Mouse (Mus musculus) midbrain, embryonic 13.5 days (tissue): ENCODE measurements around the gene Slc22a23. TPM values are rescaled to one million over a fixed set of nuclear protein-coding genes. Genes with fewer than 3 reads are reported as not detected.
A peak's percentile ranks its signal among the peaks of the same experiment; 100 is the strongest.

Experiments used
- ATAC-seq: fragments of 200-750 bp; cut with Nextera tagmentation; 2 replicates; pipeline ENCODE4 v1.8.0; 2017; ENCODE audit warnings: mild to moderate bottlenecking, moderate TSS enrichment, moderate library complexity
- H3K27ac ChIP-seq: fragments of 300-500 bp; sonication (generic); 2 replicates; pipeline ENCODE4 v1.5.1; 2015; ENCODE audit warnings: inconsistent platforms, mild to moderate bottlenecking, moderate library complexity
- H3K27me3 ChIP-seq: fragments of 300-500 bp; sonication (generic); 2 replicates; pipeline ENCODE4 v1.6.1; 2015; ENCODE audit warnings: mild to moderate bottlenecking, inconsistent platforms
- H3K36me3 ChIP-seq: fragments of 300-500 bp; sonication (generic); 2 replicates; pipeline ENCODE4 v1.6.1; 2015; ENCODE audit warnings: mild to moderate bottlenecking, inconsistent platforms
- H3K4me1 ChIP-seq: fragments of 300-500 bp; sonication (generic); replicated peaks from 2 replicates; pipeline ENCODE4 v1.6.1; 2015; ENCODE audit warnings: inconsistent platforms
- H3K4me2 ChIP-seq: fragments of 300-500 bp; sonication (generic); replicated peaks from 2 replicates; pipeline ENCODE4 v1.6.1; 2015; ENCODE audit warnings: moderate library complexity, mild to moderate bottlenecking, inconsistent platforms
- H3K4me3 ChIP-seq: fragments of 300-500 bp; sonication (generic); replicated peaks from 2 replicates; pipeline ENCODE4 v1.5.1; 2015; ENCODE audit warnings: mild to moderate bottlenecking, inconsistent platforms
- H3K9ac ChIP-seq: fragments of 300-500 bp; sonication (generic); replicated peaks from 2 replicates; pipeline ENCODE4 v1.6.1; 2015; ENCODE audit warnings: mild to moderate bottlenecking, inconsistent platforms
- H3K9me3 ChIP-seq: fragments of 300-500 bp; sonication (generic); 2 replicates; pipeline ENCODE4 v1.6.1; 2016; ENCODE audit warnings: mild to moderate bottlenecking, inconsistent platforms
- WGBS: fragments of 180-500 bp; shearing (Covaris S2); methylation state at CpG from one replicate; pipeline ENCODE4 v1.1.7; 2015; 5-methylcytosine and 5-hydroxymethylcytosine counted together
- polyA plus RNA-seq: library from polyadenylated mRNA; unstranded; fragments of >200 nt; fragmentation: Nextera tagmentation; extraction: Ambion mirVana; gene quantifications from 2 replicates; pipeline ENCODE4 v1.2.1, GENCODE M21; 2015

The Slc22a23 gene
- polyA plus RNA-seq, 1 experiment from 2014 or later = 15.3 TPM

DNA sequence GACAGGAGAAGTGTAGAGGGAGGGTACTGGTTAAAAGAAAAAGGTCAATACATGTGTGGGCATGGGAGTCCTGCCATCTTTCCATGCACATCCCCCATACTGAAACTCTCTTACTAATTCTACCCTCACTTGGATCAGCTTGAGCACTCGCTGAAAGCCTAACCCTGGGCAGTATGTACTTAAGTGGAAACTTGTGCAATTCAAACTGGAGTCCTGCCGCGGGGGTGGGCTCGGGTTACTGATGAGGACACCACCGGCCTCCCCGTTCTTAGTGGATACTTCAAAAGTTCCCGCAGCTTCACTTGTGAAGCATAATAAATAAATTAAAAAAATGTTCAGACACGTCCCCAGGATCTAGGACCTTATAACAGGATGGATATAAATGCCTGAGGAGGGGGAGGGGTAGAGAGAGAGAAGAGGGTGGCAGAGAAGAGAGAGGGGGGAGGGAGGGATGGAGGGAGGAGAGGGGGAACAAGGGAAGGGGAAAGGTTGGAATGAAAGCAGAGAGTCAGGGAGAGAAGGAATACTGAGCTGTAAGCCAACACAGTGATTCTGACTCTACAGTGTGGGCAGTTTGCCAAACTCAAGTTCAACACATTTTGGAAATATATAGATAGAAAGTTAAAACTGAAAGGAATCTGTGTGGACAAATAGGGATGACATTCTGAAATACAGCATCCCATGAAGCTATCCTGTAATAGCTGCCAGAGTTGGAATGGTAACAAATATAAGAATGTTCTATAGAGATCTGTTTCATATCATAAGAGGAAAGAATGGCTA is 72.5 kb downstream of the Slc22a23 start:
- ATAC-seq = peak; percentile 31; the same call in 1 of the 2 replicates
- H3K27me3 ChIP-seq = no peaks in the 10 kb centered on the region
- H3K27ac ChIP-seq = peak overlapping the region; percentile 58
- peaks cover 45% of the 10 kb centered on the region for H3K4me1 ChIP-seq
- H3K36me3 ChIP-seq = peaks cover 19% of the 10 kb centered on the region
- no peak overlapping the region for H3K9ac ChIP-seq
- H3K9me3 ChIP-seq = no peaks in the 10 kb centered on the region
- 40% methylated on average over 8 of the region's 8 CpGs for WGBS
- no peak overlapping the region for H3K4me2 ChIP-seq
- H3K4me3 ChIP-seq = no peak overlapping the region

DNA sequence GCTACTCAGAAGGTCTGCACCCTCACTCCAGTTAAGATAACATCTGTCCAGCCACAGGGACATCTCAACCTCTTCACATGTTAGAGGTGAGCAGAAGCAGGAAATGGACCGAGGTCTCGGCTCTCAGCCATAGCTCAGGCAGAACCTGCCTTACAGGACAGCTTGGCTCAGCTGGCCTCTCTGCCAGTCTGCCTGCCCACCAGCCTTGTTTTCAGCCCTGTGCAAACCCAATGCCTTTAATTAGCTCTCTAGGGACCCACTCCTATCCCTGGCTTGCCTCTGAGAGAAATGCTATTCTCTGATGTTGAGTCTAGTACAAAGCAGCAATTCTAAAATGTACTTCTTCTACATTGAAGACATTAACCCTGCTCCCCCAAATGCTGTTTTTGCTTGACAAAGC is 73.3 kb downstream of the Slc22a23 start:
- Histone ChIP-seq H3K4me3 (no peak overlapping the region), H3K4me1 (peaks cover 51% of the 10 kb centered on the region), H3K4me2 (no peak overlapping the region), H3K36me3 (peaks cover 12% of the 10 kb centered on the region), H3K9ac (no peak overlapping the region), H3K27ac (peak overlapping the region; percentile 58), H3K27me3 (no peaks in the 10 kb centered on the region), H3K9me3 (no peaks in the 10 kb centered on the region)
- peak; percentile 75 for ATAC-seq
- WGBS = 72% methylated on average over 2 of the region's 2 CpGs

DNA sequence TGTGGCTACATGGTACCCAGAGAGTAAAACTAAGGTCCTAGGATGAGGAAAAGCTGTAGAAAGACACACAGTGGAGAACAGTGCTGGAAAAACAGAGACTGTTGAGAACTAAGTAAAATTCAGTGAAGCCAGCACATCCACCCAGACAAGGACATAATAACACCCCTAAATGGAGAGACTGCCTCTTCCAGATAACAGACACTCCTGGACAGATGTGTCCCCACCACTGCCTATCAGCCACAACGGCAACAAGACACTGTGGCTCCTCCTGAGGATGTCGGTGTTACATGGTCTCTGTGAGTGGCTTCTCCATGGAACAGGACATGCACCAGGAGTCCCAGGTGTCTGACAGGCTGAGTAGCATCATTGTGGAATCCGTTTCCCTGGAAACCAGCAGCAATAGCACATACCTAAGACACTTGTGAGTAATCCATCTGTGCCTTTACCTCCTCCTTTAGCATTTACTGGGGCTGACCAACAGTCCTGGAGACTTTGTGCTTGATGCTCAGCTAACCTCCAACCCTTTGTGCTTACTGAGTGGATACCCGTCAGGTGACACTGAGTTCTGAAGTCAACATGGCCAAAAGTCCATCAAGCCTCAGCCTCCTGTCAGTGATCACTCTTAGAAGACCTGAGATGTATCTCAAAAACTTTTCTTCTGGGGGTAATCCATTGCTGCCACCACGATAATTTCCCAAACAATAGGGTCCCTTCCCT is 73.9 kb downstream of the Slc22a23 start:
- Histone ChIP-seq H3K9me3 (no peaks in the 10 kb centered on the region), H3K36me3 (peaks cover 6% of the 10 kb centered on the region), H3K27ac (peak overlapping the region; percentile 58), H3K27me3 (no peaks in the 10 kb centered on the region), H3K4me1 (peaks cover 51% of the 10 kb centered on the region), H3K9ac (no peak overlapping the region), H3K4me2 (no peak overlapping the region), H3K4me3 (no peak overlapping the region)
- ATAC-seq = 0 out of 2 replicates have a peak, but pooled peaks have one; percentile 9
- 87% methylated on average over 5 of the region's 5 CpGs for WGBS

DNA sequence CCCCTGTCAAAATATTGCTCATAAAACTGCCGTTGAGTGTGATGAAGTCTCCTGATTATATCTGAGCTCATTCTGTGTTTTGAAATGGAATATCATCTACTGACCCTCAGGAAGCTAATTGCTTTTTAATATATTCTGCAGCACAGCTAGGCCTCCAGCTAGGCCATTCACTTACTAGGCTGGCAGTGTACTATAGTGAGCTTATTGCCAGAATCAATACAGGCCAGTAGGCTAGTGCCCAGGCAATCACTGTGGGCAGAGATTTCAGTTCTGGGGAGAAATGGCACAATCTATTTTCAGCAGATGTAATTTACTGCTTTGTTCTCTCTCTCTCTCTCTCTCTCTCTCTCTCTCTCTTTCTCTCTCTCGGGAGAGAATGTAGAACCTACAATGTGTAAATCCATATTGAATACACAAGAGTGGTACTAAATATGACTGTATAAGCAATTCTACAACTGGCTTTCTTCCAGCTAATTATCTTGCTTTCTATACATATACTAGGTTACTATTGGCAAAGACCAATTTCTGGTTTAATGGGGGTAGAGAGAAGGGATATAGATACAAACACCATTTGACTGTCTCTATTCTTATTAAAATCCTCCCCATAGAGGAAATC is 75.5 kb downstream of the Slc22a23 start:
- Histone ChIP-seq H3K4me2 (no peak overlapping the region), H3K9ac (no peak overlapping the region), H3K27me3 (no peaks in the 10 kb centered on the region), H3K4me1 (peaks cover 55% of the 10 kb centered on the region), H3K36me3 (peaks cover 4% of the 10 kb centered on the region; the same call in 1 of the 2 replicates), H3K9me3 (no peaks in the 10 kb centered on the region), H3K4me3 (no peak overlapping the region), H3K27ac (peak overlapping the region; percentile 72)
- WGBS = 52% methylated on average over 2 of the region's 2 CpGs
- peak; percentile 66; the same call in 1 of the 2 replicates for ATAC-seq

DNA sequence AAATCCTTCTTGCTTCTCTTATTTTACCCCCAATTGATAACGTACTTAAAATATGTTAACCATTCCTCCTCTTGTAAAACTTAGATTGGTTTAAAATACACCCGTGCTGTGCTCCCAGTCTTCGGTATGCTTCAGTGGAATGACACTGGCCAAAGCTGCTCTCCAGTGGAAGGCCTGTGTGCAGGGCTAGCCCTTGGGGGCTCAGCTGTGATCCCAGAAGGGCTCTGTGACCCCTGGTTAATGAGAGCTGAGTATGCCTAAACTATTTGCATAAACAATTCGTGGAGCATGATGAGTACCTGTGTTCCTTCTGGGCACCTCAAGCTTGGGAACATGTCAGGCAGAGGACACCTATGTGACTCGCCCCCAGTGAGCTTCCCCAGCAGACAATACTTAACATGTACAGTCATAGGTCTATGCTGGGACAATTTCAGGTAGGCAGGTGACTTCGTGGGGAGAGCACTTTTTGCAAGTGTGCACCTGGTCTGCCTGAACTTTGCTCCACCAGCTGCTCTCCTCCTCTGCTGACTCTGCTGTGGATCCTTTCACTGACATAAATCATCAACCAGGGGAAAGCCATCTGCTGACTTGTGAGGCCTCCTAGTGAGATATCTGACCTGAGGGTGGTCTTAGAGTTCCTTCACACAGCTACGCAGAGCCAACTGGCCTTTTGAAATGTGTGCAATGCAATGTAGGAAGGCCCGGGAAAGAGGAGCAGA is 77.9 kb downstream of the Slc22a23 start:
- Histone ChIP-seq H3K36me3 (no peaks in the 10 kb centered on the region; the same call in 1 of the 2 replicates), H3K4me1 (peaks cover 46% of the 10 kb centered on the region), H3K4me2 (no peak overlapping the region), H3K27me3 (no peaks in the 10 kb centered on the region), H3K27ac (no peak overlapping the region), H3K9me3 (no peaks in the 10 kb centered on the region), H3K4me3 (no peak overlapping the region), H3K9ac (no peak overlapping the region)
- 81% methylated on average over 8 of the region's 8 CpGs for WGBS
- ATAC-seq = no peak

DNA sequence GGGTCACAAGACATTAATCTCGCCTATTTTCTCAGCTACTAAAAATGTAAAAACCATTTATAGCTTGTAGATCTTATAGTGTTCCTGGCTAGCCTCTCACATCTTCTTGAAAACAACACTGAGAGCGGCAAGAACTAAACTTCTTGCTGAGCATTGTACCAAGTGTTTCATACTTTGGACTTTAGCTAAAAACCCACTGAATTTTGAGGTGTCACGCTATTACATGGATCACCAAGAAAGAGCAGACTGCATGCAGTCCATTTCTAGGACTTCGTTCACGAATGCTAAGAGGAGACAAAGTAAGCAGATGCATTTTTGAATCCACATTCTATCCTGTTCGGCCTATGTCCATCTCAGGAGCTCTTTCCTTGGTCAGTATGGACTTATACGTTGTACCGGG is 78.9 kb downstream of the Slc22a23 start:
- ATAC-seq = no peak
- Histone ChIP-seq H3K9ac (no peak overlapping the region), H3K27ac (no peak overlapping the region), H3K36me3 (no peaks in the 10 kb centered on the region; the same call in 1 of the 2 replicates), H3K27me3 (no peaks in the 10 kb centered on the region), H3K4me1 (peaks cover 36% of the 10 kb centered on the region), H3K4me2 (no peak overlapping the region), H3K4me3 (no peak overlapping the region), H3K9me3 (no peaks in the 10 kb centered on the region)
- WGBS = 94% methylated on average over 8 of the region's 8 CpGs

DNA sequence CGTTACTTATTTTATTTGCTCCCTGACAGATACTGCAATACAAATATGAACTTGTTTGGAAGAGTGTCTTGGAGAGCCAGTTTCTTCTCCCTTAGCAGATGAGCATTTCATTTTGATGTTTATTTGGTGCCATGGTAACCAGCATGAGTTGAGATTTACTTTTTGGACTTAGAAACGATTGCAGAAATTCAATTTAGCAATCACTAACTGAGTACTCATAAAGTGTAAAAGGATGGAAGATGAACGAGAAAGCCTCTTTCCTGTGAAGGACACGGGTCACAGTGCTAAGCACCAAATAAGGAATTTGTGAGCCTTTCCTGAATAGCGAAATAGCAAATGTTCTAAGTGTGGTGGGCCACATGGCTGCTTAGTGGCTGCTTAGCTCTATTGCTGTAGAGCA is 79.4 kb downstream of the Slc22a23 start:
- no peak overlapping the region for H3K4me3 ChIP-seq
- 83% methylated on average over 5 of the region's 5 CpGs for WGBS
- H3K27me3 ChIP-seq = no peaks in the 10 kb centered on the region
- H3K9me3 ChIP-seq = no peaks in the 10 kb centered on the region
- H3K9ac ChIP-seq = no peak overlapping the region
- ATAC-seq = no peak
- H3K36me3 ChIP-seq = no peaks in the 10 kb centered on the region; the same call in 1 of the 2 replicates
- H3K4me1 ChIP-seq = peaks cover 31% of the 10 kb centered on the region
- no peak overlapping the region for H3K27ac ChIP-seq
- H3K4me2 ChIP-seq = no peak overlapping the region

DNA sequence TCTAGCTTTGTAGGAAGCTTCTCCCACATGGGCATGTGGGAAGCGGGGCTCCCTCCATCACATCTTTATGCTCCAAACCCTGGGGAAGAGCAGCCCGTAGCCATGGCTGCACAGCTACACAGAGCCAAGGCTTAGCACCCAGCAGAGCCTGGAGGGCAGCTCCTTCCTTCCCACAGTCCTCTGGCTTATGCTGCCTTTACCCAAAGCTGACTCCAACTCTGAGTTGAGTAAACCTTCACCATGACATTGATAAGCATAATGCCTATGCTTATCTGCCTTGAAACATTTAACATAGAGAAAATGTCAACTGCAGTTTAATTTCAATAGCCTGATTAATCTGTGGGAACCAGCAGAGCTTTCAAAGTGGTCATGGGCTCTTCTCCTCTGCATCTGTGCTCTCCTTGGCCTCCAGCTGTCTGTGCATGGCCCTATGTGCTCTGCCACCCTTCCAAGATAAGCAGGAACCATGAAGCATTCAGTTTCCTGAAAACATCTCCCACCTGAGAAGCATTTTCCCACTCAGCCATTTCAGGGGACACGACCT is 79.9 kb downstream of the Slc22a23 start:
- ATAC-seq = no peak
- H3K27me3 ChIP-seq = no peaks in the 10 kb centered on the region
- 81% methylated on average over 3 of the region's 3 CpGs for WGBS
- H3K36me3 ChIP-seq = no peaks in the 10 kb centered on the region; the same call in 1 of the 2 replicates
- no peak overlapping the region for H3K4me2 ChIP-seq
- H3K9ac ChIP-seq = no peak overlapping the region
- 0 out of 2 replicates have a peak overlapping the region, but pooled peaks have one; percentile 27 for H3K27ac ChIP-seq
- H3K9me3 ChIP-seq = no peaks in the 10 kb centered on the region
- peaks cover 26% of the 10 kb centered on the region for H3K4me1 ChIP-seq
- H3K4me3 ChIP-seq = no peak overlapping the region

DNA sequence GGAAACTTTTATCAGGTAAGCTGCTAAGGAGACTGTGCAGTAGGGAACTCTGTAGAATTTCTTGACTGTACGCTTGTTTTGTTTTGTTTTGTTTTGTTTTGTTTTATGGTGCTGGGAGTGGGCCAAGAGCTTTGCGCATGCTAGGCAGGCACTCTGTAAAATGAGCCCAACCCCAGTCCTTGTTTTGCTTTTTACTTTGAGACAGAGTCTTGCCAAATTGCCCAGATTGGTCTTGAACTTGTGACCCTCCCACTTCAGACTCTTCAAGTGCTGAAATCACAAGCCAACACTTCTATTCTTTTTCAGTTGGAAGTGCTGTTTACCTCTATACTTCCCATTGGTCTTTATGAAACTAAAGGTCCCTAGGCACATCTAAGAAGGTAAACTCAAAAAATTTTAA is 80.5 kb downstream of the Slc22a23 start:
- ATAC-seq = no peak
- H3K4me2 ChIP-seq = no peak overlapping the region
- 98% methylated on average over 2 of the region's 2 CpGs for WGBS

DNA sequence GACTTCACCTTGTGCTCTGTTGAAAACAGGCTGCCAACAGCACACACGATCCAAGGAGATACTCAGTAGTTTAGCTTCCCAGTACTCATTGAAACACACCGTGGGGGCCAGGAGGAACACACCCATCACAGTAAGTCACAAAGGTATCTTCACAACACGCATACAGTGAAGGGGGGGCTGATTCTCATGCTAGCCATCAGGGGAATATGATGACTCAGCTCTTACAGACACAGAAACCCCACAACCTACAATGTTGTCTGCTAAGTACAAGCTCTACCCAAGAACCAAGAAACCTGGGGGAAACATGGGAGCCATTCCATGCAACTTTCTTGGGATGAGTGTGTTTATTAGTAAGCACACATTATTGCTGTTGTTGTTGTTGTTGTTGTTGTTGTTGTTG is 86.2 kb downstream of the Slc22a23 start:
- Histone ChIP-seq H3K4me2 (no peak overlapping the region), H3K27me3 (no peaks in the 10 kb centered on the region), H3K4me1 (peaks cover 27% of the 10 kb centered on the region), H3K9ac (no peak overlapping the region), H3K27ac (no peak overlapping the region), H3K9me3 (no peaks in the 10 kb centered on the region), H3K4me3 (no peak overlapping the region), H3K36me3 (no peaks in the 10 kb centered on the region)
- 92% methylated on average over 3 of the region's 3 CpGs for WGBS
- ATAC-seq = no peak

More for the DNA sequence above, 80.5 kb downstream of the Slc22a23 start:
- H3K9me3 ChIP-seq = no peaks in the 10 kb centered on the region
- no peaks in the 10 kb centered on the region; the same call in 1 of the 2 replicates for H3K36me3 ChIP-seq
- H3K27ac ChIP-seq = no peak overlapping the region
- no peak overlapping the region for H3K9ac ChIP-seq
- H3K27me3 ChIP-seq = no peaks in the 10 kb centered on the region
- H3K4me1 ChIP-seq = peaks cover 21% of the 10 kb centered on the region
- no peak overlapping the region for H3K4me3 ChIP-seq

DNA sequence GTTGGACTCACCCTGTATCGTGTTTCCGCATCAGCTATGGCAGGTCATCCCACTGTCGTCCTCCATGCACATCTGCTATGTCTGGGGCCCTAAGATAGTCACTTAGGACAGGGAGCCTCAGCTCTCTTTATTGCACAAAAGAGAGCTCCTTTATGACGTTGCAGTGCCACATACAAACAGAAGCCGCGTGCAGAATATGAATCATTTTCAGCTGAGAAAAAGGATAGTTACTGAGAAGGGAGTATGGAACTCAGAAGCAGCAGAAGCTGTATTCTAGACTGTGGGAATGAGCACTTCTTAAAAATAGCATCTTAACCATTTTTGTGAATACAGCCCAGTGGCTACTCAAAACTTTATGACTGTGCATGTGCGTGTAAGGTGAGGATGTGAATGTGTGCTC is 87.8 kb downstream of the Slc22a23 start:
- Histone ChIP-seq H3K4me1 (peaks cover 27% of the 10 kb centered on the region), H3K9me3 (no peaks in the 10 kb centered on the region), H3K4me3 (no peak overlapping the region), H3K36me3 (no peaks in the 10 kb centered on the region; the same call in 1 of the 2 replicates), H3K27ac (no peak overlapping the region), H3K27me3 (no peaks in the 10 kb centered on the region), H3K4me2 (no peak overlapping the region), H3K9ac (no peak overlapping the region)
- 93% methylated on average over 7 of the region's 7 CpGs for WGBS
- ATAC-seq = no peak
